Mouse (Mus musculus): Measurements from ENCODE around the gene Zfp341. TPM values are rescaled to one million over a fixed set of nuclear protein-coding genes. Genes with fewer than 3 reads are reported as not detected.
A peak's percentile ranks its signal among the peaks of the same experiment; 100 is the strongest.

The Zfp341 gene
- polyA plus RNA-seq, 1 experiment from 2014 or later: 2.1 TPM

GRCm38 (mm10) chr2:154657486-154658237 lies 44.6 kb downstream of the Zfp341 start:
- no peaks in the 10 kb centered on the region for H3K27me3 ChIP-seq
- peaks cover 8% of the 10 kb centered on the region for H3K36me3 ChIP-seq
- H3K4me1 ChIP-seq (replicated peaks): peaks cover 30% of the 10 kb centered on the region
- H3K4me3 ChIP-seq (replicated peaks): peak overlapping the region; percentile 95
- no peaks in the 10 kb centered on the region for H3K9me3 ChIP-seq
- H3K27ac ChIP-seq: peak overlapping the region; percentile 76; the same call in 1 of the 2 replicates
- peak overlapping the region; percentile 99 for H3K4me2 ChIP-seq (replicated peaks)
- WGBS: 19% methylated on average over 12 of the region's 12 CpGs
- peak overlapping the region; percentile 97 for H3K9ac ChIP-seq (replicated peaks)
- ATAC-seq: 0 out of 2 replicates have a peak, but pooled peaks have one; percentile 3

- Histone ChIP-seq H3K27me3 (no peaks in the 10 kb centered on the region), H3K9ac (replicated peaks) (peak overlapping the region; percentile 97; the same call in 1 of the 2 replicates), H3K4me2 (replicated peaks) (peak overlapping the region; percentile 99), H3K36me3 (peaks cover 9% of the 10 kb centered on the region), H3K4me1 (replicated peaks) (peaks cover 30% of the 10 kb centered on the region), H3K9me3 (no peaks in the 10 kb centered on the region), H3K27ac (no peak overlapping the region), H3K4me3 (replicated peaks) (peak overlapping the region; percentile 95; the same call in 1 of the 2 replicates)
- ATAC-seq: no peak
- WGBS: 82% methylated on average over 4 of the region's 4 CpGs
These were observed 46.0 kb downstream of the Zfp341 start for GRCm38 (mm10) chr2:154659070-154659469.

- ATAC-seq: no peak
- H3K27me3 ChIP-seq: no peaks in the 10 kb centered on the region
- H3K4me1 ChIP-seq (replicated peaks): peaks cover 30% of the 10 kb centered on the region
- no peak overlapping the region for H3K27ac ChIP-seq
- 88% methylated on average over 4 of the region's 5 CpGs for WGBS
- peaks cover 15% of the 10 kb centered on the region for H3K36me3 ChIP-seq
- H3K4me3 ChIP-seq (replicated peaks): 0 out of 2 replicates have a peak overlapping the region, but pooled peaks have one; percentile 95
- H3K9ac ChIP-seq (replicated peaks): peak overlapping the region; percentile 97; the same call in 1 of the 2 replicates
- H3K9me3 ChIP-seq: no peaks in the 10 kb centered on the region
- H3K4me2 ChIP-seq (replicated peaks): peak overlapping the region; percentile 99
These were observed 46.5 kb downstream of the Zfp341 start for GRCm38 (mm10) chr2:154659531-154660074.

- Histone ChIP-seq H3K27me3 (no peaks in the 10 kb centered on the region), H3K4me2 (replicated peaks) (no peak overlapping the region), H3K4me1 (replicated peaks) (no peaks in the 10 kb centered on the region), H3K27ac (no peak overlapping the region), H3K4me3 (replicated peaks) (no peak overlapping the region), H3K36me3 (peaks cover 14% of the 10 kb centered on the region; the same call in 1 of the 2 replicates), H3K9me3 (no peaks in the 10 kb centered on the region), H3K9ac (replicated peaks) (no peak overlapping the region)
- WGBS: 90% methylated on average over 7 of the region's 7 CpGs
- ATAC-seq: no peak
These were observed 55.6 kb downstream of the Zfp341 start for GRCm38 (mm10) chr2:154668680-154669079.

GRCm38 (mm10) chr2:154670106-154670505 lies 57.0 kb downstream of the Zfp341 start:
- no peak overlapping the region for H3K4me2 ChIP-seq (replicated peaks)
- no peak for ATAC-seq
- H3K27ac ChIP-seq: no peak overlapping the region
- 84% methylated on average over 4 of the region's 4 CpGs for WGBS
- no peak overlapping the region for H3K4me3 ChIP-seq (replicated peaks)
- no peak overlapping the region for H3K9ac ChIP-seq (replicated peaks)
- H3K4me1 ChIP-seq (replicated peaks): no peaks in the 10 kb centered on the region
- no peaks in the 10 kb centered on the region for H3K27me3 ChIP-seq
- no peaks in the 10 kb centered on the region for H3K9me3 ChIP-seq
- peaks cover 7% of the 10 kb centered on the region; the same call in 1 of the 2 replicates for H3K36me3 ChIP-seq

- H3K9me3 ChIP-seq: no peaks in the 10 kb centered on the region
- H3K9ac ChIP-seq (replicated peaks): no peak overlapping the region
- H3K36me3 ChIP-seq: peaks cover 12% of the 10 kb centered on the region; the same call in 1 of the 2 replicates
- no peaks in the 10 kb centered on the region for H3K27me3 ChIP-seq
- H3K4me2 ChIP-seq (replicated peaks): no peak overlapping the region
- WGBS: 84% methylated on average over 4 of the region's 4 CpGs
- H3K27ac ChIP-seq: no peak overlapping the region
- H3K4me3 ChIP-seq (replicated peaks): no peak overlapping the region
- no peak for ATAC-seq
- H3K4me1 ChIP-seq (replicated peaks): 0 out of 2 replicates have a peak, but pooled peaks cover 3% of the 10 kb centered on the region
These were observed 57.6 kb downstream of the Zfp341 start for GRCm38 (mm10) chr2:154670741-154671140.

GRCm38 (mm10) chr2:154674008-154674407 lies 60.9 kb downstream of the Zfp341 start:
- Histone ChIP-seq H3K9me3 (no peaks in the 10 kb centered on the region), H3K4me3 (replicated peaks) (no peak overlapping the region), H3K27me3 (no peaks in the 10 kb centered on the region), H3K4me2 (replicated peaks) (no peak overlapping the region), H3K4me1 (replicated peaks) (peaks cover 26% of the 10 kb centered on the region), H3K9ac (replicated peaks) (no peak overlapping the region), H3K27ac (no peak overlapping the region), H3K36me3 (peaks cover 12% of the 10 kb centered on the region; the same call in 1 of the 2 replicates)
- no peak for ATAC-seq
- WGBS: 88% methylated on average over 4 of the region's 4 CpGs

- Histone ChIP-seq H3K9me3 (no peaks in the 10 kb centered on the region), H3K36me3 (peaks cover 12% of the 10 kb centered on the region; the same call in 1 of the 2 replicates), H3K4me1 (replicated peaks) (peaks cover 44% of the 10 kb centered on the region), H3K9ac (replicated peaks) (peak overlapping the region; percentile 58), H3K27me3 (no peaks in the 10 kb centered on the region), H3K4me2 (replicated peaks) (peak overlapping the region; percentile 52), H3K4me3 (replicated peaks) (peak overlapping the region; percentile 19), H3K27ac (peak overlapping the region; percentile 88)
- peak; percentile 87 for ATAC-seq
- 55% methylated on average over 19 of the region's 19 CpGs for WGBS
These were observed 63.8 kb downstream of the Zfp341 start for GRCm38 (mm10) chr2:154676653-154677609.

GRCm38 (mm10) chr2:154677651-154678139 lies 64.6 kb downstream of the Zfp341 start:
- Histone ChIP-seq H3K9ac (replicated peaks) (peak overlapping the region; percentile 58), H3K27me3 (no peaks in the 10 kb centered on the region), H3K4me2 (replicated peaks) (peak overlapping the region; percentile 52), H3K4me3 (replicated peaks) (peak overlapping the region; percentile 19), H3K36me3 (peaks cover 9% of the 10 kb centered on the region; the same call in 1 of the 2 replicates), H3K9me3 (no peaks in the 10 kb centered on the region), H3K4me1 (replicated peaks) (peaks cover 52% of the 10 kb centered on the region), H3K27ac (peak overlapping the region; percentile 88)
- WGBS: 11% methylated on average over 10 of the region's 10 CpGs
- ATAC-seq: peak; percentile 77

- H3K4me1 ChIP-seq (replicated peaks): peaks cover 58% of the 10 kb centered on the region
These were observed 65.9 kb downstream of the Zfp341 start for GRCm38 (mm10) chr2:154678995-154679394.

GRCm38 (mm10) chr2:154680337-154680736 lies 67.2 kb downstream of the Zfp341 start:
- Histone ChIP-seq H3K9ac (replicated peaks) (no peak overlapping the region), H3K4me1 (replicated peaks) (peaks cover 58% of the 10 kb centered on the region)
- 89% methylated on average over 2 of the region's 2 CpGs for WGBS

More at GRCm38 (mm10) chr2:154678995-154679394, 65.9 kb downstream of the Zfp341 start:
- peaks cover 6% of the 10 kb centered on the region; the same call in 1 of the 2 replicates for H3K36me3 ChIP-seq
- H3K4me2 ChIP-seq (replicated peaks): no peak overlapping the region
- no peak overlapping the region for H3K27ac ChIP-seq
- H3K9ac ChIP-seq (replicated peaks): no peak overlapping the region
- no peak for ATAC-seq
- H3K9me3 ChIP-seq: no peaks in the 10 kb centered on the region
- H3K4me3 ChIP-seq (replicated peaks): no peak overlapping the region
- WGBS: 96% methylated on average over 3 of the region's 3 CpGs
- no peaks in the 10 kb centered on the region for H3K27me3 ChIP-seq

More at GRCm38 (mm10) chr2:154680337-154680736, 67.2 kb downstream of the Zfp341 start:
- Histone ChIP-seq H3K4me2 (replicated peaks) (no peak overlapping the region), H3K27ac (no peak overlapping the region), H3K9me3 (no peaks in the 10 kb centered on the region), H3K4me3 (replicated peaks) (no peak overlapping the region), H3K27me3 (no peaks in the 10 kb centered on the region), H3K36me3 (peaks cover 5% of the 10 kb centered on the region; the same call in 1 of the 2 replicates)
- no peak for ATAC-seq

All from midbrain, embryonic 13.5 days (tissue).